Mouse (Mus musculus) MEL (cell line): ENCODE measurements around the gene Vps4b.
"Not testable (repeated sequence)": the region's sequence is repeated elsewhere in the genome, so short reads cannot be mapped to it uniquely, and the experiment has no call there.

Experiments used
- CTCF ChIP-seq, 3 experiments: IDR thresholded peaks in 2 of 3; conservative IDR thresholded peaks in 1 of 3; 2 replicates each; pipeline ENCODE4 v1.5.1; 2011 to 2012; ENCODE audit warnings: low read length in 3 of 3, low read depth in 2 of 3, mild to moderate bottlenecking in 2 of 3, improper control_type of control experiment in 1 of 3, inconsistent platforms in 1 of 3, mixed read lengths in 1 of 3, moderate library complexity in 1 of 3; ENCODE audit not compliant: control insufficient read depth in 1 of 3, insufficient read depth in 1 of 3, poor library complexity in 1 of 3, severe bottlenecking in 1 of 3
- EP300 ChIP-seq, 2 experiments: IDR thresholded peaks; 2 replicates each; pipeline ENCODE4 v1.6.1; 2011; ENCODE audit warnings: improper control_type of control experiment in 2 of 2, low read length in 2 of 2, low read depth in 1 of 2, mild to moderate bottlenecking in 1 of 2
- GABPA ChIP-seq: IDR thresholded peaks from 2 replicates; pipeline ENCODE4 v1.6.1; 2012; ENCODE audit warnings: low read depth, mild to moderate bottlenecking, inconsistent platforms, low read length, improper control_type of control experiment, moderate library complexity
- MAZ ChIP-seq: IDR thresholded peaks from 2 replicates; pipeline ENCODE4 v1.6.1; 2012; ENCODE audit warnings: low read depth, mild to moderate bottlenecking, inconsistent platforms, low read length, improper control_type of control experiment
- MXI1 ChIP-seq: IDR thresholded peaks from 2 replicates; pipeline ENCODE4 v1.6.1; 2011; ENCODE audit warnings: mild to moderate bottlenecking, low read depth, low read length, improper control_type of control experiment
- NRF1 ChIP-seq: IDR thresholded peaks from 2 replicates; pipeline ENCODE4 v1.6.1; 2014; ENCODE audit warnings: low read depth, mild to moderate bottlenecking, inconsistent platforms, low read length, improper control_type of control experiment, moderate library complexity; ENCODE audit not compliant: poor library complexity, insufficient read depth, severe bottlenecking
- POLR2A ChIP-seq, 2 experiments: IDR thresholded peaks; 2 replicates each; pipeline ENCODE4 v1.6.1; 2011 to 2012; ENCODE audit warnings: low read length in 2 of 2, mild to moderate bottlenecking in 2 of 2, control low read depth in 1 of 2, improper control_type of control experiment in 1 of 2, low read depth in 1 of 2, moderate library complexity in 1 of 2; ENCODE audit not compliant: control insufficient read depth in 1 of 2, insufficient read depth in 1 of 2, poor library complexity in 1 of 2
- TAL1 ChIP-seq: IDR thresholded peaks from 2 replicates; pipeline ENCODE4 v1.6.1; 2012; ENCODE audit warnings: mild to moderate bottlenecking, inconsistent platforms, low read length, moderate library complexity, mixed read lengths
- TBP ChIP-seq: IDR thresholded peaks from 2 replicates; pipeline ENCODE4 v1.8.0; 2011; ENCODE audit warnings: low read depth, low read length, improper control_type of control experiment
- USF1 ChIP-seq: IDR thresholded peaks from 2 replicates; pipeline ENCODE4 v1.6.1; 2014; ENCODE audit warnings: low read depth, mild to moderate bottlenecking, inconsistent platforms, low read length, improper control_type of control experiment, moderate library complexity
- ZNF384 ChIP-seq: IDR thresholded peaks from 2 replicates; pipeline ENCODE4 v1.6.1; 2012; ENCODE audit warnings: low read depth, mild to moderate bottlenecking, inconsistent platforms, low read length, improper control_type of control experiment

GRCm38 (mm10) chr1:106717736-106718135 is 78.8 kb downstream of the Vps4b start:
- TF ChIP-seq CTCF (IDR thresholded peaks at IDR 0.05 in 2 of 3, conservative IDR thresholded peaks at IDR 0.05 in 1 of 3; ENCODE audit: control insufficient read depth in 1 of 3, insufficient read depth in 1 of 3, low read depth in 2 of 3, low read length in 3 of 3, poor library complexity in 1 of 3, severe bottlenecking in 1 of 3); MAZ; EP300 (IDR thresholded peaks at IDR 0.05; ENCODE audit: low read depth in 1 of 2, low read length in 2 of 2); POLR2A (IDR thresholded peaks at IDR 0.05; ENCODE audit: control insufficient read depth in 1 of 2, insufficient read depth in 1 of 2, low read depth in 1 of 2, low read length in 2 of 2, poor library complexity in 1 of 2); USF1; TAL1; MXI1; NRF1; GABPA; TBP; ZNF384: not testable (repeated sequence)
